Mouse (Mus musculus): Measurements from ENCODE around the gene Kctd5. TPM values are rescaled to one million over a fixed set of nuclear protein-coding genes. Genes with fewer than 3 reads are reported as not detected.

Gene Kctd5
- polyA plus RNA-seq, 1 experiment from 2014 or later: 79.9 TPM

- Histone ChIP-seq H3K36me3 (replicated peaks; ENCODE audit: control insufficient read depth, insufficient read depth) (no peaks in the 10 kb centered on the region), H3K9ac (no peak overlapping the region), H3K4me1 (replicated peaks; ENCODE audit: control insufficient read depth, insufficient read depth, low read length) (no peaks in the 10 kb centered on the region), H3K9me3 (ENCODE audit: control insufficient read depth, low read length) (no peaks in the 10 kb centered on the region), H3K27me3 (ENCODE audit: control insufficient read depth, insufficient read depth, low read length) (no peaks in the 10 kb centered on the region), H3K27ac (no peak overlapping the region), H3K4me3 (replicated peaks; ENCODE audit: low read length) (no peak overlapping the region), H3K4me2 (replicated peaks) (no peak overlapping the region)
- DNase-seq (ENCODE audit: low spot score) (no peak), ATAC-seq (ENCODE audit: low FRiP score) (no peak)
- WGBS: 93% methylated on average over 3 of the region's 3 CpGs
Measured at GRCm38 (mm10) chr17:24005049-24005448, 68.2 kb downstream of the Kctd5 start.

- Histone ChIP-seq H3K4me1 (replicated peaks; ENCODE audit: control insufficient read depth, insufficient read depth, low read length) (no peaks in the 10 kb centered on the region), H3K4me3 (replicated peaks; ENCODE audit: low read length) (no peak overlapping the region), H3K27me3 (ENCODE audit: control insufficient read depth, insufficient read depth, low read length) (no peaks in the 10 kb centered on the region), H3K9ac (no peak overlapping the region), H3K4me2 (replicated peaks) (no peak overlapping the region), H3K9me3 (ENCODE audit: control insufficient read depth, low read length) (no peaks in the 10 kb centered on the region), H3K27ac (no peak overlapping the region), H3K36me3 (replicated peaks; ENCODE audit: control insufficient read depth, insufficient read depth) (no peaks in the 10 kb centered on the region)
- no peak for ATAC-seq (ENCODE audit: low FRiP score)
- 92% methylated on average over 14 of the region's 14 CpGs for WGBS
- no peak for DNase-seq (ENCODE audit: low spot score)
Measured at GRCm38 (mm10) chr17:24004071-24004665, 69.1 kb downstream of the Kctd5 start.

GRCm38 (mm10) chr17:24000404-24000803 is 72.9 kb downstream of the Kctd5 start:
- DNase-seq (ENCODE audit: low spot score): no peak
- Histone ChIP-seq H3K36me3 (replicated peaks; ENCODE audit: control insufficient read depth, insufficient read depth) (no peaks in the 10 kb centered on the region), H3K4me1 (replicated peaks; ENCODE audit: control insufficient read depth, insufficient read depth, low read length) (no peaks in the 10 kb centered on the region), H3K4me3 (replicated peaks; ENCODE audit: low read length) (no peak overlapping the region), H3K27ac (no peak overlapping the region), H3K9me3 (ENCODE audit: control insufficient read depth, low read length) (no peaks in the 10 kb centered on the region), H3K4me2 (replicated peaks) (no peak overlapping the region), H3K27me3 (ENCODE audit: control insufficient read depth, insufficient read depth, low read length) (no peaks in the 10 kb centered on the region), H3K9ac (no peak overlapping the region)
- 78% methylated on average over 5 of the region's 5 CpGs for WGBS
- no peak for ATAC-seq (ENCODE audit: low FRiP score)

- Histone ChIP-seq H3K4me1 (replicated peaks; ENCODE audit: control insufficient read depth, insufficient read depth, low read length) (no peaks in the 10 kb centered on the region), H3K9me3 (ENCODE audit: control insufficient read depth, low read length) (no peaks in the 10 kb centered on the region), H3K4me2 (replicated peaks) (no peak overlapping the region), H3K9ac (no peak overlapping the region), H3K27me3 (ENCODE audit: control insufficient read depth, insufficient read depth, low read length) (no peaks in the 10 kb centered on the region), H3K36me3 (replicated peaks; ENCODE audit: control insufficient read depth, insufficient read depth) (no peaks in the 10 kb centered on the region), H3K27ac (no peak overlapping the region), H3K4me3 (replicated peaks; ENCODE audit: low read length) (no peak overlapping the region)
- no peak for DNase-seq (ENCODE audit: low spot score)
- no peak for ATAC-seq (ENCODE audit: low FRiP score)
- 93% methylated on average over 6 of the region's 6 CpGs for WGBS
Measured at GRCm38 (mm10) chr17:23998383-23998782, 74.9 kb downstream of the Kctd5 start.

- DNase-seq (ENCODE audit: low spot score) (no peak), ATAC-seq (ENCODE audit: low FRiP score) (no peak)
- no peaks in the 10 kb centered on the region for H3K27me3 ChIP-seq (ENCODE audit: control insufficient read depth, insufficient read depth, low read length)
- H3K4me2 ChIP-seq (replicated peaks): no peak within 1 kb of the TSS
- H3K9ac ChIP-seq: no peak within 1 kb of the TSS
- H3K36me3 ChIP-seq (replicated peaks; ENCODE audit: control insufficient read depth, insufficient read depth): no peaks in the 10 kb centered on the region
- H3K4me1 ChIP-seq (replicated peaks; ENCODE audit: control insufficient read depth, insufficient read depth, low read length): peaks cover 4% of the 10 kb centered on the region; the same call in 1 of the 2 replicates
- WGBS: 65% methylated on average over 2 of the region's 2 CpGs
- no peak within 1 kb of the TSS for H3K27ac ChIP-seq
- no peak within 1 kb of the TSS for H3K4me3 ChIP-seq (replicated peaks; ENCODE audit: low read length)
- H3K9me3 ChIP-seq (ENCODE audit: control insufficient read depth, low read length): no peaks in the 10 kb centered on the region
Measured at GRCm38 (mm10) chr17:23997901-23998300, 75.4 kb downstream of the Kctd5 start, which contains the start of gene Prss22. Prss22 (minus strand) TSS chr17:23998100.

Small RNAs within 50 kb of the gene (microRNA-seq; reads per million reads assigned to microRNA genes)
- gene Gm27700: not detected

Other genes with a start within 250 kb of the Kctd5 start
- gene Elob, start 244.3 kb downstream of the Kctd5 start, polyA plus RNA-seq (2014; fragmentation: Nextera tagmentation; extraction: Ambion mirVana): 1,176 and 1,404 TPM in 2 replicates
- not detected in 2 replicates for gene Prss33, start 237.4 kb downstream of the Kctd5 start, polyA plus RNA-seq (2014; fragmentation: Nextera tagmentation; extraction: Ambion mirVana)
- gene Prss32, start 229.6 kb downstream of the Kctd5 start, polyA plus RNA-seq (2014; fragmentation: Nextera tagmentation; extraction: Ambion mirVana): 0.16 TPM in 1 of 2 replicates, not detected in the other
- gene Prss41, start 229.3 kb downstream of the Kctd5 start, polyA plus RNA-seq (2014; fragmentation: Nextera tagmentation; extraction: Ambion mirVana): 1.1 and 2.3 TPM in 2 replicates
- not detected in 2 replicates for gene Prss21, start 205.4 kb downstream of the Kctd5 start, polyA plus RNA-seq (2014; fragmentation: Nextera tagmentation; extraction: Ambion mirVana)
- not detected in 2 replicates for gene Dcpp1, start 192.6 kb downstream of the Kctd5 start, polyA plus RNA-seq (2014; fragmentation: Nextera tagmentation; extraction: Ambion mirVana)
- not detected in 2 replicates for gene Dcpp2, start 192.6 kb downstream of the Kctd5 start, polyA plus RNA-seq (2014; fragmentation: Nextera tagmentation; extraction: Ambion mirVana)
- not detected in 2 replicates for gene Dcpp3, start 156.0 kb downstream of the Kctd5 start, polyA plus RNA-seq (2014; fragmentation: Nextera tagmentation; extraction: Ambion mirVana)
- gene Sbp, start 131.8 kb downstream of the Kctd5 start, polyA plus RNA-seq (2014; fragmentation: Nextera tagmentation; extraction: Ambion mirVana): not detected in 2 replicates
- not detected in 2 replicates for gene Sbpl, start 118.2 kb downstream of the Kctd5 start, polyA plus RNA-seq (2014; fragmentation: Nextera tagmentation; extraction: Ambion mirVana)
- not detected in 2 replicates for gene Prss30, start 92.9 kb downstream of the Kctd5 start, polyA plus RNA-seq (2014; fragmentation: Nextera tagmentation; extraction: Ambion mirVana)
- not detected in 2 replicates for gene Prss22, start 75.4 kb downstream of the Kctd5 start, polyA plus RNA-seq (2014; fragmentation: Nextera tagmentation; extraction: Ambion mirVana)
- gene Prss27, start 35.3 kb downstream of the Kctd5 start, polyA plus RNA-seq (2014; fragmentation: Nextera tagmentation; extraction: Ambion mirVana): 0.16 TPM in 1 of 2 replicates, not detected in the other
- gene Pdpk1, start 77.4 kb upstream of the Kctd5 start, polyA plus RNA-seq (2014; fragmentation: Nextera tagmentation; extraction: Ambion mirVana): 71.3 and 75.1 TPM in 2 replicates
- 29.1 and 30.6 TPM in 2 replicates for gene Amdhd2, start 90.3 kb upstream of the Kctd5 start, polyA plus RNA-seq (2014; fragmentation: Nextera tagmentation; extraction: Ambion mirVana)
- 1,495 and 1,569 TPM in 2 replicates for gene Atp6v0c, start 96.2 kb upstream of the Kctd5 start, polyA plus RNA-seq (2014; fragmentation: Nextera tagmentation; extraction: Ambion mirVana)
- 27.1 and 27.6 TPM in 2 replicates for gene Tbc1d24, start 132.1 kb upstream of the Kctd5 start, polyA plus RNA-seq (2014; fragmentation: Nextera tagmentation; extraction: Ambion mirVana)
- gene Ntn3, start 136.0 kb upstream of the Kctd5 start, polyA plus RNA-seq (2014; fragmentation: Nextera tagmentation; extraction: Ambion mirVana): 3.9 and 5.0 TPM in 2 replicates
- 8.2 and 10.1 TPM in 2 replicates for gene Tedc2, start 147.4 kb upstream of the Kctd5 start, polyA plus RNA-seq (2014; fragmentation: Nextera tagmentation; extraction: Ambion mirVana)
- 11.8 and 21.2 TPM in 2 replicates for gene Ccnf, start 178.0 kb upstream of the Kctd5 start, polyA plus RNA-seq (2014; fragmentation: Nextera tagmentation; extraction: Ambion mirVana)

Data from hindbrain, embryonic 14.5 days (tissue).